Mouse (Mus musculus) ES-E14 (cell line): ENCODE results near the gene Tmbim7. TPM values are rescaled to one million over a fixed set of nuclear protein-coding genes. Genes with fewer than 3 reads are reported as not detected.

Experiments
- DNase-seq: peaks from one replicate; pipeline ENCODE4 v3.0.0-alpha.2; 2013; ENCODE audit warnings: low read depth, low spot score
- H3K27ac ChIP-seq: 2 replicates; pipeline ENCODE4 v1.5.1; 2012; ENCODE audit warnings: low read depth, mild to moderate bottlenecking, low read length, moderate library complexity, mixed read lengths; ENCODE audit not compliant: poor library complexity, insufficient read depth, severe bottlenecking
- H3K36me3 ChIP-seq: 2 replicates; pipeline ENCODE4 v1.6.1; 2012; ENCODE audit warnings: mild to moderate bottlenecking, low read length, moderate library complexity, mixed read lengths; ENCODE audit not compliant: control insufficient read depth, poor library complexity, insufficient read depth, severe bottlenecking
- H3K4me1 ChIP-seq, 2 experiments: fragments of 150-350 bp in 1 of 2; sonication (generic) in 1 of 2; 2 replicates each; pipeline ENCODE4 v1.6.1; 2012; ENCODE audit warnings: low read length in 2 of 2, mild to moderate bottlenecking in 1 of 2, mixed read lengths in 1 of 2; ENCODE audit not compliant: control insufficient read depth in 2 of 2, insufficient read depth in 2 of 2, poor library complexity in 1 of 2
- H3K4me3 ChIP-seq, 2 experiments: fragments of 150-350 bp in 1 of 2; sonication (generic) in 1 of 2; 2 replicates each; pipeline ENCODE4 v1.5.1; 2012; ENCODE audit warnings: low read length in 2 of 2, low read depth in 1 of 2, mild to moderate bottlenecking in 1 of 2, mixed read lengths in 1 of 2; ENCODE audit not compliant: insufficient read depth in 1 of 2, poor library complexity in 1 of 2, severe bottlenecking in 1 of 2
- H3K9ac ChIP-seq: 2 replicates; pipeline ENCODE4 v1.6.1; 2012; ENCODE audit warnings: low read depth, mild to moderate bottlenecking, low read length, mixed read lengths; ENCODE audit not compliant: poor library complexity, insufficient read depth, severe bottlenecking
- H3K9me3 ChIP-seq: fragments of 150-350 bp; sonication (generic); 2 replicates; pipeline ENCODE4 v1.6.1; 2012; ENCODE audit warnings: low read depth, mild to moderate bottlenecking, low read length; ENCODE audit not compliant: control insufficient read depth, insufficient read depth
- CHD2 ChIP-seq: IDR thresholded peaks from 2 replicates; pipeline ENCODE4 v1.6.1; 2014; ENCODE audit warnings: mild to moderate bottlenecking, low read depth, low read length, inconsistent platforms
- HCFC1 ChIP-seq: IDR thresholded peaks from 2 replicates; pipeline ENCODE4 v1.6.1; 2012; ENCODE audit warnings: low read length, inconsistent platforms, borderline replicate concordance; ENCODE audit not compliant: insufficient read depth
- MAFK ChIP-seq: IDR thresholded peaks from 2 replicates; pipeline ENCODE4 v1.6.1; 2014; ENCODE audit warnings: mild to moderate bottlenecking, low read depth, low read length, inconsistent platforms; ENCODE audit not compliant: insufficient read depth
- ZC3H11A ChIP-seq: IDR thresholded peaks from 2 replicates; pipeline ENCODE4 v1.6.1; 2012; ENCODE audit warnings: low read depth, mild to moderate bottlenecking, inconsistent platforms, low read length, borderline replicate concordance
- ZNF384 ChIP-seq: IDR thresholded peaks from 2 replicates; pipeline ENCODE4 v1.6.1; 2012; ENCODE audit warnings: low read depth, low read length, inconsistent platforms
- in situ Hi-C, 2 experiments: fragments of 600-800 bp; cut with MboI; formaldehyde crosslinking; loops; one replicate each; pipeline ENCODE4 v1.15.1; 2025; ENCODE audit warnings: low sequenced_read_pairs in 2 of 2, inconsistent platforms in 1 of 2; ENCODE audit not compliant: unreplicated experiment in 2 of 2
- total RNA-seq: library from RNA; depleted of rRNA; stranded (reverse); fragments of 300-350 nt; gene quantifications from 2 replicates; pipeline ENCODE4 v1.2.3, GENCODE M21; 2012

The Tmbim7 gene
- total RNA-seq, 1 experiment, result not detected

DNA sequence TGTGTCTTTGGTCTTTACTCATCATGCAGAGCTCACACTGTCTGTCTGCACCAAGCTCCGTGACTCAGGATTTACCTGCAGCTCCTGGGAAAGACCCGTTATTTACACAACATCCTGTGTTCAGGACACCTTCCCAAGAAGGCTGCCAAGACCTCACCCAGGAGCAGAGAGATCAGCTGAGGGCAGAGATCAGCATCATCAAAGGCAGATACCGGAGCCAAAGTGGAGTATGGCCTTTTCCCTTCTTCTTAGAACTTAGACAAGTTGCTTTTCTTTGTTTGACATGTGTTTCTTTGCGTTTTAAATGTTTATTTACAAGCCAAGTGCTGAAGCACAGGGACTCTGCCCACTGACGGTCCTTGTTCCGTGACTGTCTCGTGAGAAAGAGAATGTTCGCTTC, 15.7 kb upstream of the Tmbim7 start:
- DNase-seq, result no peak
- Histone ChIP-seq H3K27ac (no peak overlapping the region), H3K4me1 (no peaks in the 10 kb centered on the region), H3K9me3 (no peaks in the 10 kb centered on the region), H3K36me3 (peaks cover 1% of the 10 kb centered on the region; the same call in 1 of the 2 replicates), H3K9ac (no peak overlapping the region), H3K4me3 (no peak overlapping the region)
- TF ChIP-seq CHD2 (no peak), ZC3H11A (no peak), MAFK (no peak), ZNF384 (no peak), HCFC1 (no peak)
- in situ Hi-C loops, result no loop called here

DNA sequence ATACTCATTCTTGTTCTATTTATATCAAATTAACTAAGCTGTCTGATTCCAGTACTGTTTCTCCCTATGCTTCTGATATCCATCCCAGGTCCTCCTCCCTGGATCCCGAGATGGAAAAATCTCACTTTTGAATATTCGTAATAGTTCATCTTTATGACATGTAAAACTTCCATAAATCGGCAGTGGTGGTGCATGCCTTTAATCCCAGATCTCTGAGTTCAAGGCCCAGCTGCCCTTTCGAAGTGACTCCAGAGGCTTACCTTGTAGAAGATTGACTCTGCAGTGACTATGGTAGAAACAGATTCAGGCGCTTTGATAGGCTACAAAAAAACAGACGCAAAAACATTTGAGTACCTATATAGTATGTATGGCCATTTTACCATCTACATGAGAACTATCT, 6.4 kb upstream of the Tmbim7 start:
- no peak overlapping the region for H3K9ac ChIP-seq
- no peak for DNase-seq
- in situ Hi-C loops, result no loop called here
- H3K27ac ChIP-seq, result no peak overlapping the region
- H3K9me3 ChIP-seq, result no peaks in the 10 kb centered on the region
- H3K4me3 ChIP-seq, result no peak overlapping the region
- peaks cover 19% of the 10 kb centered on the region for H3K36me3 ChIP-seq
- no peaks in the 10 kb centered on the region for H3K4me1 ChIP-seq
- TF ChIP-seq MAFK (no peak), ZNF384 (no peak), HCFC1 (no peak), ZC3H11A (no peak), CHD2 (no peak)

DNA sequence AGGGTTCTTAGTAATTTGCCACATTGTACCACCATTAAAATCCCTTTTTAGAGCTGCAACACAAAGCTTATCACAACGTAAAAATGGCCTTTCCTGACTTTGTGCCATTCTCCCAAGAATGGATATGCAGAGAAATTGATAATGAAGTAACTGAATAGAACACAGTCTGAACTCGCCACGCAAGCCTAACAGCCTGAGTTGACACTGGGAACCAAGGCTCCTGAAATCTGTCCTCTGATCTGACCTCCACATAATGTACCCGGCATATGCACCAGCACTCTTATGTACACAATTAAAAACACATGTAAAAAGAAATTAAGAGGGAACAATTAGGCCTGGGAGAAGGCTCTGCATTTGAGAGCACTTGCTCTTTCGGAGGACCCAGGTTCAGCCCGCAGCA, 5.7 kb upstream of the Tmbim7 start:
- in situ Hi-C loops, result no loop called here
- H3K4me1 ChIP-seq, result no peaks in the 10 kb centered on the region
- no peak overlapping the region for H3K9ac ChIP-seq
- peaks cover 17% of the 10 kb centered on the region for H3K36me3 ChIP-seq
- TF ChIP-seq HCFC1, result no peak
- TF ChIP-seq ZNF384, result no peak
- TF ChIP-seq ZC3H11A, result no peak
- no peak for TF ChIP-seq CHD2
- no peak for TF ChIP-seq MAFK
- H3K9me3 ChIP-seq, result no peaks in the 10 kb centered on the region
- no peak overlapping the region for H3K27ac ChIP-seq
- DNase-seq, result no peak
- no peak overlapping the region for H3K4me3 ChIP-seq

DNA sequence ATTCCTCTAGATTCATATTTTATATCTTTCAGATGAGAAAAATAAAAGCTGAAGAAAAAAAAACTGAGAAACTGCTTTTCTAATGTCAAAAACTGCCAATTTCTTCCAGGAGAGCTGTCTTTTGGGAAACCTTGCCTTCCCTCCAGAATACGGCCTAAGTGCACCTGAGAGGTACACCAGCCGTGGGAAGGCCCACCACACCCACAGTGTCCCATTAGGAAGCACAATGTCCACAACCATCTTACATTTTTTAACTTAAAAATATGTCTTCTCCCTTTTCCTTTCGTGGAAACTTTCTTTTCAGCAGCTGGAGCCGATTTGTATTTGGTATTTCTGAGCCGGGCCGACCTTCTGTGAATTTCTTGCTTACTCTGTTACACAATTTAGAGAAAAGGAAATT, 4.4 kb upstream of the Tmbim7 start:
- no peak for TF ChIP-seq ZC3H11A
- TF ChIP-seq HCFC1, result no peak
- TF ChIP-seq ZNF384, result no peak
- TF ChIP-seq MAFK, result no peak
- no peak for TF ChIP-seq CHD2
- no peaks in the 10 kb centered on the region for H3K4me1 ChIP-seq
- H3K36me3 ChIP-seq, result peaks cover 13% of the 10 kb centered on the region
- peak overlapping the region; percentile 20; the same call in 1 of the 2 replicates for H3K9ac ChIP-seq
- H3K27ac ChIP-seq, result no peak overlapping the region
- in situ Hi-C loops, result no loop called here
- no peak for DNase-seq
- peak overlapping the region; percentile 76 to 99; a peak in 3 of 4 replicates for H3K4me3 ChIP-seq
- no peaks in the 10 kb centered on the region for H3K9me3 ChIP-seq
